Mouse (Mus musculus): Measurements from ENCODE around the gene Lrrc4c.

Gene Lrrc4c

DNA sequence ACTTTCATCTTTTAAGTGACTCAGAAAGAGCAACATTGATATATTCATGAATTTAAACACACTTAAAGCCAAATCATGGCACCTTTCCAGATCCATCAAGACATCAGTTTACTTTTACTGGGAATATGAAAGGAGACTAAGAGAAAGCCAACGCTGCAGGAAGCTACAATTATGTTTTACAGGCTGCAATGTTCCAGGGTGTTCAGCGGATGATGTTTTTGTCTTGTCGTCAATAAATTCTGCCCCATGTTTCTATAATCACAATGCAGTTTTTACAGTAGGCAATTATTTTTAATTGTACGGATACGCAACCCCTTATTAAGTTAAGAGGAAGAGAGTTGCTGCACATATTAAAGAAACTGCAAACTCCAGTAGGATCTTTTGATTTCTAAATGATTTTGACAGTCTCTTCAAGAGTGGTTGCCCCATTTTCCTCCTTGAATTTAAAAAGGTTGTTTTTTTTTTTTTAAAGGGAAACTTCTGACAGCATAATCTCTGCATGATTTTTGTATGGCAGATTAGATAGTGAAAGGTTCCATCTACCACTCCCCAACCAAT lies 532.9 kb downstream of the Lrrc4c start:
- no peak for DNase-seq (ENCODE audit: low read depth, low spot score)

DNA sequence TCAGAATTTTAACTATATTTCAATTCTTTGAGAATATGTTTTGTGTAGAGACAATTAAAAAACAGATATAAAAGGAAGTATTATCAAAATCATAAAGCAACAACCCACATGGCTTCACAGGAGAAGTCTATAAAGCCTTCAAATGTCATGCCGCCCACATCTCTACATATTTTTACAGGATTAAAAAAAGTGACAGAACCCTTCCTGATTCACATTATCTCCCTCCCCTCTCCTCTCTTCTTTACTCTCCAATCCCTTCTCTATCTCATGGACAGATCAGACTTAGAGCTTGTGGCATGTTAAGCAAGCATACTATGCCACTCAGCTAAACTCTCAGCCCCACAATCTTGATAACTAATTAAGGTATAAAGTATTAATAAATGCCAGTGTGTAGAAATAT lies 535.8 kb downstream of the Lrrc4c start:
- DNase-seq (ENCODE audit: low read depth, low spot score) = no peak

DNA sequence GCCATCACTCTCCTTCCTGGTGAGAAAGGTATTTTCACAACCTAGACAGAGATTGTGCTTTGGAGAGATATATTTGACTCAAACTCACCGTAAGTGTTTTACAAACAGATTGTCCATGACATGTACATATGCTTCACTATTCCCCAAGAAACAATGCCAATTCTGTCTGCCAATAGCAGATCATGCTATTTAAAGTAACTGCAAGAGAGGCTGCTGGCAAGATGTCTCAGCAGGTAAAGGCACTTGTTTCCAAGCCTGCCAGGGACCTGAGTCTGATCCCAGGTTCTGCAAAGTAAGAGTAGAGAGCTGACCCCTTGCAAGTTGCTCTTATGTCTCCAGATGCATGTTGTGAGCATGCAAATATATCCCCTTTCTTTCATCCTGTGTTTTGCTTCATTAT lies 558.1 kb downstream of the Lrrc4c start:
- no peak for DNase-seq (ENCODE audit: low read depth, low spot score)

DNA sequence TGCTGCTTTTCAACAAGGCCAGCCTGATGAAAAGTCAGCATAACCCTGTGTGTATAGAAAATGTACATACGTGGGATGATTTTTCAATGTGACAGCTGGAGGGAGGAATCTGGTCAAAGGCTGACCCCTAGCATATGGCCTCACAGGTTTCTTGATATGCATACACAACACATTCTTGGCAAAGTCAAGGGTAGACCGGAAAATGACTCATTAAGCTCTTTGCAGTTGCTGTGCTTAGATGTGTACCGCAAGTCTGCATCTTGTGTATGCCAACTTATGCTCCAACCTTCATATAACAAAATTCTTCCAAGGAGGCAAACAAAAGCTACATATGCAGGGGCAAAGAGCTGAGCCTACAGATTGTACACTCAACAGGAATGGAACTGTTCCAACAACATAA lies 631.6 kb downstream of the Lrrc4c start:
- DNase-seq (ENCODE audit: low read depth, low spot score) = peak; percentile 73

DNA sequence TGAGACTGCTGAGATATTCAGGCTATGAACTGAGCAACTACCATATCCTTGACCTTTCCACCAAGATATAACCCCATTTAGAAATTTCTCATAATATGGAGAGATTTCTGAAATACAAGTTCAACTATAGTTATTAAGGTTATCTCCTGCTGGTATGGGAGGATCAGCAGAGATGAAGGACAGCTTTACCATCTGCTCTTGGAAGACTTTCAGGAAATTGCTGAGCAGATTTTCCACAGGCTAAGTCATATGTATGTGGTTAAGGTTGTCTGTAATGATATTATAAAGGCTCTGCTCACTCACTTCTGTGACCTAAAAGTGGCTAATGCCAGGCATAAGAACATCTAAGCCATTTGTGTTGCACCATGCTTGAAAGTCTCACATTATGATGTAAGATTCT lies 681.6 kb downstream of the Lrrc4c start:
- DNase-seq (ENCODE audit: low read depth, low spot score) = no peak

DNA sequence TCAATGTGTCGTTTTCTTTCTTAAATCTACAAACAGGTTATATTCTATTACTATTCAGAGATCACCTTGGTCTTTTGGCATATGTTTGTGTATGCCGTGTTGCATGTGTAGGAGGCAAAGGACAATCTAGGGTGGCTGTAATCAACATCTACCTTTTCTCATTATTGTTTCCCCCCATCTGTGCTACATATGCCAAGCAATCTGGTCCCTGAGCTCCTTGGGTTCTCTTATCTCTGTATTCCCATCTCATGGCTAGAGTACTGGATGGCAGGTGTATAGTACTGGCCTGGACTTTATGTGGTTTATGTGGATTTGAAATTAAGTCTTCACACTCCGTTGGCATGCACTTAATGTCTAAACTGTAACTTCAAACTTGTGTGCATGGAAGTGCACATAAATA lies 700.4 kb downstream of the Lrrc4c start:
- no peak for DNase-seq (ENCODE audit: low read depth, low spot score)

DNA sequence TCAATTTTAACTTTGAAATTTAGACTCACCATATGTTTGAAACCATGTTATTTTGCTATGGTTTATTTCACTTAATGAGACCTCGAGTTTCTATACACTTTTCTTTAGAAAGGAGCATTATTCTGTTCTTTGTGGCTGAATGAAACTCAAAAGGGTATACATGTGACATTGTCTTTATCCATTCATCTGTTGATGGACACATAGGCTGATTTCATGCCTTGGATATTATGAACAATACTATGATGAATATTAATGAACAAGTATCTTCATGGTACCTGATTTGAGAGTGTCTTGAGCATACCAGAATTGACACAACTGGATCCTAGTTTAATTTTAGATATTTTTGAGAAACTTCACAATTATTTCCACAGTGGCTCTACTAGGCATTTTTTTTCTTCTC lies 709.0 kb downstream of the Lrrc4c start:
- DNase-seq (ENCODE audit: low read depth, low spot score) = no peak

DNA sequence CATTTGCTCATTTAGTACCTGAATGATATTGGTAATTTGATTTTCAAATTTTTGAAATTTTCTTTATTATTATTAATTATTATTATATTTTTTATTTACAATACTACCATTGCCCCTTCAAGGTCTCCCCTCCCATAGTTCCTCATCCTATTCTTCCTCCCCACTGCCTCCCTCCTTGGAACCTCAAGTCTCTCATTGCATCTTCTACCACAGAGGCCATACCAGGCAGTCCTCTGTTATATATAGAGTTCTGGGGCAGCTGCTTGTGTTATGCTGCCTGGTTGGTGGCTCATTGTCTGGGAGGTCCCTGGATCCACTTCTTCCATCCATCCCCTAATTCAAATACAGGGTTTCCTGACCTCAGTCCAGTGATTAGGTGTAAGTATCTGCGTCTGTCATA lies 709.6 kb downstream of the Lrrc4c start:
- DNase-seq (ENCODE audit: low read depth, low spot score) = no peak

DNA sequence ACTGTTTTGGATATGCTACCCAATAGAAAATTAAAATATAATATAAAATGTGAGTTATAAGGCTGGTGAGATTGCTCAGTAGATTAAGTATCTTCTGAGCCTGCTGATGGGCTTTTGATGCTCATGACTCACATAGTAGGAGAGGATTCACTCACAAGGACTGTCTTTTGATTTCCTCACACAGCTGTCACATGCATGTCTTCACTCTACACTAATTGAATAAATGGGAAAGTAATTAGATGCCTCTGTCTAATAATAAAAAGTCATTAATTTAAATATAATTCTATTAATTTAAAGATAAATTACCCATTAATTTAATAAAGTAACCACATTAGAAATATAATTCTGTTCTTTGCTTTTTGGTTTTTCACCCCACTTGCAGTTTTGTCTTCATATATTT lies 718.4 kb downstream of the Lrrc4c start:
- no peak for DNase-seq (ENCODE audit: low read depth, low spot score)

DNA sequence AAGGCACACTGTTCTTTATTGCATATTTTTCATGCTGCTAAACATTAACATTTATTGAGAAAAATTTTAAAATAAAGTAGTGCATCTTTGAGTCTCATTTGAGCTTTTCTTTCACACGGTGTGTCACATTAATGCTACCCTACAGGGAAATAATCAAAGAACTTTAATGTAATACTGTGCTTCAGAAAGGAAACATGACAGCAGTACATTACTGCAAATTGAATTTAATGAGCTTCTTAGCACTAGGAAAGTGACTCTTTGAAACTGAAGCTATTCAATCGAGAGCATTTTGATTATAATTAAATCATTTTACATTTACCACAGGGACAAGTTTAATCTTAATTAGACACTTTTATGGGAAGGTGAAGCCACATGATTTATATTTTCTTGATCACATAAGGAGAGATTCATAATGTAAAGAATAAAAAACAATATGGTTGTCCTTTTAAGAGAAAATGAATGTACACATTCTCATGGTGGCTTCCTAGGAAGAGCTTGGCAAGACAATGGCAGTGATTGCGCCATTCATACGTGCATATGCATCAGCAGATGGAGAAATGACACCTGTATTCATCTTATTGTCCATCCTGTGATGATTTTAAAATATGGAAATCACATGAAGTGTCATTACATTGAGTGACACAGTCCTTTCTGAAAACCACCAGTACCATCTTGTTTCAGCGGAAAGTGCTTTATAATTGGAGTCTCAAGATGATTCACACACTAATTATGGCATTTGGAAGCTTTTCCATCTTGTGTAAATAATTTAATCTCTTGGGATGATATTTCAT lies 719.2 kb downstream of the Lrrc4c start:
- DNase-seq (ENCODE audit: low read depth, low spot score) = no peak

DNA sequence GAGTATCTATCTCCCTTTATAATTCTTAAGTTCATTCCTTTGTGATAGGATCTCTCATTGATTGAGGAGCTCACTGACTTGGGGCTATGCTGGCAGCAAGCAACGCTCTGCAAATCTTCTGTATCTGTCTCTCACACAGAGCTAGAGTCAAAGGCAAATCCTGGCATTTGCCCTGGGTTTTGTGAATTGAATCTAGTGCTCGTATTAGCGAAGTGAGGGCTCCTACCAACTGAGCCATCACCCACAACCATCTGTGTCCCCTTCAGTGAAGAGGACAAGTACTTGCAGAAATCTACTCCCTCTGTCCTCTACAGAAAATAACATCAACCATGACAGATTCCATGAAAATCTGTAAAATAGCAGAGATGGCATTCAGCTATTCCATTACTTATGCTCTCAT lies 726.0 kb downstream of the Lrrc4c start:
- DNase-seq (ENCODE audit: low read depth, low spot score) = no peak

DNA sequence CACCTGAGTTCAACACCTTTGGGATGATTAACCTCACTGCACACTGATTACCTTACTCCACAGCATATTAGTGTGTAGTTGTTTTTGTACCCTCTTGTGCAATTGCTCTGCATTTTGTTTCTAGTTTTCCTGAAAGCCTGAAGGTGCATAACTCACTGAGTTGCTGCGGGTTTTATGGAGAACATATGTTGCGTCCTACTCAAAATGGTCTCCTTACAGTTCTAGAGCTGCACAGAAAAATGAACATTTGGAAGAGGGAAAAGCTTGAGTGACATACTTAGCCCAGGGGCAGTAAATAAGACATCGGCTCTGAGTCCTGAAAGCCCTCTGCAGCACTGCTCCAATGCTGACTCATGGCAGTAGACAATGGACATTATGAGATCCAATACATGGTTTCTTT lies 727.7 kb downstream of the Lrrc4c start:
- no peak for DNase-seq (ENCODE audit: low read depth, low spot score)

DNA sequence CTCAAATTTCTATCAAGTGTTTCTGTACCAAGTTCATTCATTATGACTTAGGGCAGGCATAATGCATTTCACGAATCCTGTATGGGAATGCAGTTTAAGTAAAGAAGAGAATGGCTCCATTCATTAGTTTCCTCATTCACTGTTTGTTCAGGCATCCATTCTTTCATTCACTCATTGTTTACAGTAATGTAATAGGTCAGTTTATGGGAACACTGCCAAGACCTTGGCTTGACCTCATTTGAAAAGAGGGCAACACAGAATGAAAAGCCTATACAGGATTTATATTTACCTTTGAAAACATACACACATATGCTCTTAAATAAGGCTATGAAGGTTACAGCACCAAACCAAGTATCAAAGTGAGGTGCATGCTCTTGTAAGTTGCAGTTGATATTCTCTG lies 762.2 kb downstream of the Lrrc4c start:
- DNase-seq (ENCODE audit: low read depth, low spot score) = peak; percentile 9

DNA sequence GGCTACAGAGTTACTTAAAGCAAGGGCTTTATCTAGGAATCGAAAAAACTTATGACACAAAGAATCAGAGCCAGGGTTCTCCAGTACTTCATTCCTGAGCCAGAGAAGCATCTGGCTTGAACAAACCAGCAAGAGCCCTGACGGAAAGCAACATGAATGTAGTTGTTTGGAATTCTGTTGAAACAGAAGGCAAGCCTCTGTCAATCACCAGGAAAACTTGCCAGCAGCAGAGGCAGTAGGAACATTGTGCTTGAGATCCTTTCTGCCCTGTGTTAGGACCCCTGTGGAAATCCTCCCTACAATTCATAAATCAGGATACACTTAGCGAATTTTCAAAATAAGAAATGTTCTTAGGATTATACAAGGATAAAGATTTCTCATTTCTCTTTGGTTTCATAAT lies 780.0 kb downstream of the Lrrc4c start:
- DNase-seq (ENCODE audit: low read depth, low spot score) = no peak

DNA sequence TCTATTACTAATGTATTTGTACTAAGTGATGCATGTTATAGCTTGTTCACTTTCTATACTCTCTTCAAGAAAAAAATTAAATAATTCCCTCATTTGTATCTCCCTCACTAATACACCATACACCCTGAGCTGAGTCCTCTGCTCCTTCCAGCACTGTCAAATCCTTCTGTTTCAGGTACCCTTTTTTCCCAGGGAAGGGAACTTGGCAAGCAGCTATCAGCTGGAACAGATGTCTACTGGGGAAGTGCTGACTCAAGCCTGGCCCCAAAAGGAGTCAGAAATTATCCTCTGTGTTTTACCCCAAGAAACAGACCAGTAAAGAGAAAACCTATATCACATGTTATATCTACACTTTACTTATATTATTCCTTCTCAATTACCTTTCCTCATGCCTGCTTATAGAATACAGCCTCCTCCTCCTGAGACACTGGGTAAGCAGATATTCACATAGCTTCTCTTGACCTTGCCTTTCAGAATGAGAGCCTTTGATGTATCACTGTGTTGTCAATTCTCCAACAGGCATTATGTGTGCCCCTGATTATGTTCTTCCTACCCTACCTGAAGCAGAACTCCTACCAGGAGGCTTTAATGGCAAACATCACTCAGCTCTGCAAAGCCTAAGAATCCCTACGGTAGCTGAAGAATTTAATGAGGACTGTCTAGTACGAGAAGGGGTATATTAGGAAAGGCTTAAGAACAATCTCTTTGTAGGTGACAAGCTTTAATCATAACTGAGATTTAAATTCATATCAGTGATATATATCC lies 785.6 kb downstream of the Lrrc4c start:
- no peak for DNase-seq (ENCODE audit: low read depth, low spot score)

DNA sequence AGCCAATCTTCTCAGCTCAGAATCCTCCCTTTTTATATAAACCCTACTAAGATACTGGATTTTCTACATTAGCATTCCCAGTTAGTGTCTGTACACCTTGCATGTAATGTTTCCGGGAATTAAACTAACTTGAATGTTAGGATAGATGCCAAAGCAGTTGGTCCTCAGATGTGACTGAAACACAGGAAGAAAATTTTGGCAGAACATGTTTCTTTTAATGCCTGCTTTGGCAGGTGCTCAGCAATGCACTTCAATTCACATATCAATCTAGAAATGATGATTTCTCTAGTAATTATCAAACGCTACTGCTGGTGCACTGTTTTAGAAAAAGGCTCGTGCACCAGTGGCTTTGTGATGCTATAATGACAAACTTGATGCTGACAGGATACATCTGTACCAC lies 806.3 kb downstream of the Lrrc4c start:
- DNase-seq (ENCODE audit: low read depth, low spot score) = no peak

DNA sequence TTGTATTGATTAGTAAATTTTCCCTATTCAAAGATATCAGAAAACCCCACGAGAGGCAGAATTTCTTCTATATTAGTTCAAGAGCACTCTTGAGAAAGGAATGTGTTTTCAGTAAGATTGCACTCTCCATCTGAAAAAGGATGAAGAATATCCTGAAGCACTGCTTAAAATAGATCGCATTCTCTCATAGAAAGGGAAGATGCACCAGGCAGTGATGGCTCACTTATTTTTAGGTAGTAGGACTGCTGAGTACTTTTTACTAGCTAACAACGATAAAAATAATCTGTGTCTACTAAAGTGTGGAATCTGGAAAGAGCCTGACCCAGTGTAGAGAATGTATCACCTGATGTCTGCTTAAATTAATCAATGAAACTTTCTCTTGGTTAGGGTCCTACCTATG lies 820.5 kb downstream of the Lrrc4c start:
- DNase-seq (ENCODE audit: low read depth, low spot score) = no peak

DNA sequence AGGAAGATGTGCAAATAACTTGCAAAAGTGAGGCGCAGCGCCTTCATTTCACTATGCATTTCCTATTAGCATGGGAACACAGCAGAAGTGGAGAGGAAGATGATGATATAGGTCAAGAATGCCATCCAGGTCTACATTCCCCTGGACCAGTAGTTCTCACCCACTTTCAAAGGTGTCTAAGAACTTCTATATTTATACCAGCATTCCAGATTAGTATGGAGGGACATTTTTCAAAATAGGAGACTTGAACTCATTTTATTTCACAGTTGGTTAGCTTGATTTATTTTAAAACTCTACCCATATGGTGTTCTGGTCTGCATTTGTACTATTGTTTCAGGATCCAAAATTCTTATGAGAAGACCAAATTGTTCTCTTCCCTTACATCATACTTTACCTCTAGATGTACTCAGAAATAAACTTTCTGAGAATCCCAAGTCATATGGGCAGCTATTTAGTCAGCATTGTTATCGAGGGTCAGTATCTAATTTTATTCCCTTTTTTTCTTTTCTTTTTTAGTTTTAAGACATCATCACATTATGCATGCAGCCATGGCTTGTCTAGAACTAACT lies 833.7 kb downstream of the Lrrc4c start:
- no peak for DNase-seq (ENCODE audit: low read depth, low spot score)

DNA sequence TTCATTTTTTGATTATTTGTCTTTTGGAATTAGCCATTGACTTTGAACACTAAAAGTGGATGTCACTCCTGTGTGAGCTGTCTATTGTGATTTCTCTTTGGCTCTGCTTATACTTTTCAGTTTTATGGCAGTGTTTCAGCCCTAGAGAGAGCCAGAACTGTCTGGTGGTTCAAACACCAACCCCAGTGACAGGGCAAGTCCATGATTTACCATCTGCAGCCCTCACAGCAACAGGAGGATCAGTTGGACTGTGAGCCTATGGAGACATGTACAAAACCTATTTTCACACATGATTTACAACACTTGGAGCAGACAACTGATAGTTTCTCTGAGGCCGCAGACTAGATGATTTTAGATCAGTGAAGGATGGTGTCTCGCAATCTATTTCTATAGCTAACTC lies 847.8 kb downstream of the Lrrc4c start:
- DNase-seq (ENCODE audit: low read depth, low spot score) = no peak

DNA sequence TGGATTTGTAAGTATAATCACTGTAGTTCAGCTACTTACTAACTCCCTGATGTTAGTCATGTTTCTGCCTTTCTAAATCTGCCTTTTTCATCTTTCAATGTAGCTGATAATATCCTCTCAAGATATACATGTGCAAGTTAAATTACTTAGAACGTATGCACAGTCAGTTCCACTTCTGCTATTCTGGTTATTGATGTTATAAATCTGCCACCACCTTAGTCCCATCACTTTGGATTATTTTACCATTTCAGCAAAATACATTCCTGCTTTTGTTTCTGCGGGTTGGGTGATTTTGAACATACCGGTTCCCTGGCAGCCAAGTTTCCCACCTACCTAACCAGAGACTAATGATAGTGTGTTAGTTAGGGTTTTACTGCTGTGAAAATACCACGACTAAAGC lies 860.4 kb downstream of the Lrrc4c start:
- no peak for DNase-seq (ENCODE audit: low read depth, low spot score)

DNA sequence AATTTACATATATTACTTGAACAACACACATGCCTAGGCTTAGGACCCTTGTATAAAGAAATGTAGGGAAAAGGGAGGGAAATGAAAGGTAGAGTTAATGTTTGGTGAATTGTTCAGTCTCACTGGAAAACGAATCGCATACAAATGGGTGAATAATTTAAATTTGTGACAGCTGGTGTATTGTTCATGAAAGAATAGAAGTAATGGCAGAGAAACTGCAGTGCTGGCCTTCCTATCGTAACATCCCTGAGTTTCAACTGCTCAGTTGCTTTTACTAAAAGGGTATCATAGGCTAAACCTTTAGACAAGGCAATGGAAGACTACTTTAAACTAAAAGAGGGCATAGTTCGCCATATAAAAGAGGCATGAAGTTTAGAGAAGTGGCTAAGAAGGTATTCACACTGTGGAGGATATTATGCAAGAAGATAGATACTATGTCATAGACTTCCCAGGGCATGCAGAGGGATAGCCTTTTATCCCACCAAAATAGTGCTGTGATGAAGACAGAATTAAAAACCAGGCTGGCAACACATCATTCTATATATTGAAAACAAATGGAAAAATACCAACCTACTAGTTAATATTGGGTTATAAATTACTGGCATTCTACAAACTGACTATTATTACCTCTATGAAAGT lies 879.1 kb downstream of the Lrrc4c start:
- DNase-seq (ENCODE audit: low read depth, low spot score) = no peak

DNA sequence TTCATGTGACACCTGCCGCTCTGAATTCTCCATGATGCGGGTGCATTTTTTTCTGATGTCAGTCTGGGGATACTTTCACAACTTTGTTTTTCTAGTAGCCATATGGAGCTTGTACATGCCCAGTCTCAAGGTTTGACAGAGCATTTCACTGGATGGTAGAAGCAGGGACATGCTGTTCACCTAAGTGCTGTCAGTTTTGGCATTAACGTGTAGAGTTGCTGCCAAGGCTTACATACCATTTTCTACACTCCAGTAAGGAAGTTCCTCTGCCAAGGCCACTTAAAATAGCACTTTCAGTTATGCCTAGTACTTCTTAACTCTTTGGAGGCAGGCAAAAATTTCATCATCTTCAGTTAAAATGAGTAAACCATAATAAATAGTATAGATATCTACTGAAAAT lies 915.0 kb downstream of the Lrrc4c start:
- peak; percentile 22 for DNase-seq (ENCODE audit: low read depth, low spot score)

Data from 3T3-L1 (cell line).